Mouse (Mus musculus) intestine, embryonic 14.5 days (tissue): ENCODE data around the gene Rin1. TPM values are rescaled to one million over a fixed set of nuclear protein-coding genes. Genes with fewer than 3 reads are reported as not detected.

Experiments used
- ATAC-seq: fragments of 200-750 bp; cut with Nextera tagmentation; replicated peaks from 2 replicates; pipeline ENCODE4 v1.8.0; 2017; ENCODE audit warnings: low read depth, moderate number of reproducible peaks, moderate TSS enrichment, moderate library complexity; ENCODE audit not compliant: low FRiP score, low TSS enrichment
- DNase-seq: peaks from one replicate; pipeline ENCODE4 v3.0.0-alpha.2; 2018; ENCODE audit warnings: low spot score
- H3K27ac ChIP-seq: fragments of 300-500 bp; sonication (generic); 2 replicates; pipeline ENCODE4 v1.5.1; 2014; ENCODE audit warnings: low read depth, mild to moderate bottlenecking, control low read depth
- H3K27me3 ChIP-seq: fragments of 300-500 bp; sonication (generic); replicated peaks from 2 replicates; pipeline ENCODE4 v1.6.1; 2014; ENCODE audit warnings: low read length, control low read depth; ENCODE audit not compliant: control insufficient read depth, insufficient read depth
- H3K36me3 ChIP-seq: fragments of 300-500 bp; sonication (generic); 2 replicates; pipeline ENCODE4 v1.6.1; 2014; ENCODE audit warnings: low read length, control low read depth; ENCODE audit not compliant: control insufficient read depth, insufficient read depth
- H3K4me1 ChIP-seq: fragments of 300-500 bp; sonication (generic); replicated peaks from 2 replicates; pipeline ENCODE4 v1.6.1; 2014; ENCODE audit warnings: low read length, control low read depth, mixed read lengths; ENCODE audit not compliant: control insufficient read depth, insufficient read depth
- H3K4me2 ChIP-seq: fragments of 300-500 bp; sonication (generic); 2 replicates; pipeline ENCODE4 v1.6.1; 2014; ENCODE audit warnings: low read length
- H3K4me3 ChIP-seq: fragments of 300-500 bp; sonication (generic); 2 replicates; pipeline ENCODE4 v1.5.1; 2014; ENCODE audit warnings: low read depth, low read length, control low read depth, mixed read lengths
- H3K9ac ChIP-seq: fragments of 300-500 bp; sonication (generic); 2 replicates; pipeline ENCODE4 v1.6.1; 2014; ENCODE audit warnings: mild to moderate bottlenecking, low read length
- H3K9me3 ChIP-seq: fragments of 300-500 bp; sonication (generic); 2 replicates; pipeline ENCODE4 v1.6.1; 2016; ENCODE audit warnings: low read length, control low read depth; ENCODE audit not compliant: control insufficient read depth
- WGBS: fragments of 180-500 bp; shearing (Covaris S2); extraction: QIAGEN DNeasy Blood & Tissue Kit; methylation state at CpG from one replicate; pipeline ENCODE4 v1.1.7; 2014; 5-methylcytosine and 5-hydroxymethylcytosine counted together
- polyA plus RNA-seq: library from polyadenylated mRNA; unstranded; fragments of >200 nt; fragmentation: Nextera tagmentation; extraction: Ambion mirVana; gene quantifications from 2 replicates; pipeline ENCODE4 v1.2.1, GENCODE M21; 2014

Rin1 gene
- polyA plus RNA-seq, 1 experiment from 2014 or later, result 2.6 TPM

GRCm38 (mm10) chr19:5017611-5018010, 32.7 kb upstream of the Rin1 start:
- H3K4me3 ChIP-seq, result no peak overlapping the region
- H3K27ac ChIP-seq, result no peak overlapping the region
- no peaks in the 10 kb centered on the region for H3K9me3 ChIP-seq
- ATAC-seq (no peak), DNase-seq (no peak)
- no peaks in the 10 kb centered on the region for H3K36me3 ChIP-seq
- WGBS, result 81% methylated on average over 4 of the region's 4 CpGs
- H3K27me3 ChIP-seq, result no peaks in the 10 kb centered on the region
- no peak overlapping the region for H3K4me2 ChIP-seq
- H3K9ac ChIP-seq, result no peak overlapping the region
- peaks cover 7% of the 10 kb centered on the region; the same call in 1 of the 2 replicates for H3K4me1 ChIP-seq

- Histone ChIP-seq H3K9me3 (no peaks in the 10 kb centered on the region), H3K27me3 (no peaks in the 10 kb centered on the region), H3K4me3 (no peak overlapping the region), H3K9ac (no peak overlapping the region), H3K4me2 (no peak overlapping the region), H3K36me3 (no peaks in the 10 kb centered on the region), H3K27ac (no peak overlapping the region), H3K4me1 (peaks cover 7% of the 10 kb centered on the region; the same call in 1 of the 2 replicates)
- ATAC-seq (no peak), DNase-seq (no peak)
- WGBS, result 79% methylated on average over 3 of the region's 3 CpGs
These were observed 32.1 kb upstream of the Rin1 start for GRCm38 (mm10) chr19:5018191-5018590.

GRCm38 (mm10) chr19:5021416-5021815, 28.9 kb upstream of the Rin1 start:
- H3K27ac ChIP-seq, result no peak overlapping the region
- DNase-seq (no peak), ATAC-seq (no peak)
- no peaks in the 10 kb centered on the region for H3K9me3 ChIP-seq
- H3K4me2 ChIP-seq, result no peak overlapping the region
- 84% methylated on average over 2 of the region's 2 CpGs for WGBS
- no peaks in the 10 kb centered on the region for H3K27me3 ChIP-seq
- no peak overlapping the region for H3K4me3 ChIP-seq
- no peaks in the 10 kb centered on the region for H3K36me3 ChIP-seq
- H3K9ac ChIP-seq, result no peak overlapping the region
- H3K4me1 ChIP-seq, result peaks cover under 1% of the 10 kb centered on the region; the same call in 1 of the 2 replicates

GRCm38 (mm10) chr19:5023621-5024479, 26.4 kb upstream of the Rin1 start, which contains the start of gene Slc29a2:
Slc29a2 (plus strand) TSS chr19:5023860.
- H3K27me3 ChIP-seq, result no peaks in the 10 kb centered on the region
- under 1% methylated on average over 62 of the region's 62 CpGs for WGBS

GRCm38 (mm10) chr19:5026111-5026510, 24.2 kb upstream of the Rin1 start:
- H3K9ac ChIP-seq, result no peak overlapping the region
- no peak for DNase-seq
- no peak overlapping the region for H3K27ac ChIP-seq
- 94% methylated on average over 8 of the region's 8 CpGs for WGBS
- H3K27me3 ChIP-seq, result no peaks in the 10 kb centered on the region
- H3K4me2 ChIP-seq, result no peak overlapping the region
- ATAC-seq, result no peak
- peaks cover 33% of the 10 kb centered on the region for H3K36me3 ChIP-seq
- H3K4me3 ChIP-seq, result no peak overlapping the region
- H3K9me3 ChIP-seq, result no peaks in the 10 kb centered on the region
- H3K4me1 ChIP-seq, result no peaks in the 10 kb centered on the region

More at GRCm38 (mm10) chr19:5023621-5024479, 26.4 kb upstream of the Rin1 start, which contains the start of gene Slc29a2:
- Histone ChIP-seq H3K4me3 (peak within 1 kb of the TSS; percentile 55), H3K27ac (peak within 1 kb of the TSS; percentile 80), H3K9ac (peak within 1 kb of the TSS; percentile 57), H3K9me3 (no peaks in the 10 kb centered on the region), H3K36me3 (peaks cover 13% of the 10 kb centered on the region), H3K4me2 (peak within 1 kb of the TSS; percentile 68), H3K4me1 (no peaks in the 10 kb centered on the region)
- ATAC-seq (peak; percentile 96), DNase-seq (peak; percentile 95)

GRCm38 (mm10) chr19:5032686-5033085, 17.6 kb upstream of the Rin1 start:
- H3K4me2 ChIP-seq, result no peak overlapping the region
- ATAC-seq (no peak), DNase-seq (no peak)
- H3K4me1 ChIP-seq, result no peaks in the 10 kb centered on the region
- no peaks in the 10 kb centered on the region for H3K27me3 ChIP-seq
- H3K9me3 ChIP-seq, result no peaks in the 10 kb centered on the region
- no peak overlapping the region for H3K27ac ChIP-seq
- H3K36me3 ChIP-seq, result peaks cover 32% of the 10 kb centered on the region
- WGBS, result 83% methylated on average over 3 of the region's 3 CpGs
- H3K9ac ChIP-seq, result no peak overlapping the region
- H3K4me3 ChIP-seq, result no peak overlapping the region

- no peak overlapping the region for H3K27ac ChIP-seq
- no peak overlapping the region for H3K4me2 ChIP-seq
- no peaks in the 10 kb centered on the region for H3K27me3 ChIP-seq
- no peak overlapping the region for H3K4me3 ChIP-seq
- 79% methylated on average over 4 of the region's 4 CpGs for WGBS
- peaks cover 16% of the 10 kb centered on the region for H3K4me1 ChIP-seq
- no peak overlapping the region for H3K9ac ChIP-seq
- no peak for ATAC-seq
- no peaks in the 10 kb centered on the region for H3K36me3 ChIP-seq
- H3K9me3 ChIP-seq, result no peaks in the 10 kb centered on the region
- DNase-seq, result no peak
These were observed 13.7 kb upstream of the Rin1 start for GRCm38 (mm10) chr19:5036577-5036976.

GRCm38 (mm10) chr19:5037678-5038571, 12.4 kb upstream of the Rin1 start:
- ATAC-seq (peak; percentile 83), DNase-seq (peak; percentile 99)
- H3K9ac ChIP-seq, result peak overlapping the region; percentile 69
- peak overlapping the region; percentile 90 for H3K27ac ChIP-seq
- peak overlapping the region; percentile 95 for H3K4me2 ChIP-seq
- H3K27me3 ChIP-seq, result no peaks in the 10 kb centered on the region
- no peaks in the 10 kb centered on the region for H3K36me3 ChIP-seq
- 3% methylated on average over 32 of the region's 32 CpGs for WGBS
- peak overlapping the region; percentile 95 for H3K4me3 ChIP-seq
- H3K9me3 ChIP-seq, result no peaks in the 10 kb centered on the region
- peaks cover 16% of the 10 kb centered on the region for H3K4me1 ChIP-seq
